Mouse (Mus musculus) CH12.LX (cell line): ENCODE measurements around the gene Tex37. TPM values are rescaled to one million over a fixed set of nuclear protein-coding genes. Genes with fewer than 3 reads are reported as not detected.

Source experiments
- DNase-seq: peaks from one replicate; pipeline ENCODE4 v3.0.0-alpha.2; 2013; ENCODE audit errors: extremely low read depth
- H3K27ac ChIP-seq: 2 replicates; pipeline ENCODE4 v1.5.1; 2012; ENCODE audit warnings: low read depth, mild to moderate bottlenecking, control low read depth, moderate library complexity; ENCODE audit not compliant: insufficient read depth
- H3K27me3 ChIP-seq: replicated peaks from 2 replicates; pipeline ENCODE3; 2012; ENCODE audit warnings: inconsistent platforms
- H3K36me3 ChIP-seq, 2 experiments: replicated peaks in 1 of 2; 2 replicates each; pipeline versions ENCODE3 to v1.6.1; 2012; ENCODE audit warnings: inconsistent platforms in 1 of 2, low read length in 1 of 2, mild to moderate bottlenecking in 1 of 2, mixed read lengths in 1 of 2, moderate library complexity in 1 of 2; ENCODE audit not compliant: control insufficient read depth in 1 of 2, insufficient read depth in 1 of 2
- H3K4me1 ChIP-seq, 2 experiments: 2 replicates each; pipeline ENCODE4 v1.6.1; 2012; ENCODE audit warnings: inconsistent platforms in 1 of 2, moderate library complexity in 1 of 2; ENCODE audit not compliant: insufficient read depth in 2 of 2, control insufficient read depth in 1 of 2
- H3K4me2 ChIP-seq: 2 replicates; pipeline ENCODE4 v1.6.1; 2012; ENCODE audit warnings: low read depth, mild to moderate bottlenecking, control low read depth; ENCODE audit not compliant: poor library complexity, insufficient read depth, severe bottlenecking
- H3K4me3 ChIP-seq, 3 experiments: fragments of 150-350 bp in 1 of 3; sonication (generic) in 1 of 3; replicated peaks in 1 of 3; 2 replicates each; pipeline versions ENCODE3 to v1.5.1; 2011 to 2012; ENCODE audit warnings: low read depth in 2 of 3, low read length in 2 of 3, mild to moderate bottlenecking in 2 of 3, moderate library complexity in 2 of 3, control low read depth in 1 of 3, improper control_type of control experiment in 1 of 3, inconsistent platforms in 1 of 3, mixed read lengths in 1 of 3; ENCODE audit not compliant: poor library complexity in 1 of 3
- H3K79me2 ChIP-seq: replicated peaks from 2 replicates; pipeline ENCODE4 v1.6.1; 2012; ENCODE audit warnings: mild to moderate bottlenecking, moderate library complexity; ENCODE audit not compliant: control insufficient read depth, poor library complexity, insufficient read depth, severe bottlenecking; ENCODE audit errors: extremely low read depth
- H3K9ac ChIP-seq: 2 replicates; pipeline ENCODE4 v1.6.1; 2012; ENCODE audit warnings: low read depth, mild to moderate bottlenecking, control low read depth, moderate library complexity; ENCODE audit not compliant: insufficient read depth
- H3K9me3 ChIP-seq: replicated peaks from 2 replicates; pipeline ENCODE3; 2012; ENCODE audit warnings: low read length, inconsistent platforms, mixed read lengths
- CHD2 ChIP-seq: IDR thresholded peaks from 2 replicates; pipeline ENCODE4 v1.6.1; 2011; ENCODE audit warnings: low read length, improper control_type of control experiment
- CTCF ChIP-seq, 2 experiments: IDR thresholded peaks in 1 of 2; conservative IDR thresholded peaks in 1 of 2; 2 replicates each; pipeline ENCODE4 v1.5.1; 2011 to 2012; ENCODE audit warnings: low read depth in 2 of 2, low read length in 2 of 2, improper control_type of control experiment in 1 of 2, inconsistent platforms in 1 of 2, mild to moderate bottlenecking in 1 of 2, moderate library complexity in 1 of 2
- ELF1 ChIP-seq: IDR thresholded peaks from 2 replicates; pipeline ENCODE4 v1.6.1; 2014; ENCODE audit warnings: low read depth, mild to moderate bottlenecking, inconsistent platforms, low read length, improper control_type of control experiment
- EP300 ChIP-seq: IDR thresholded peaks from 2 replicates; pipeline ENCODE4 v1.6.1; 2011; ENCODE audit warnings: low read length, improper control_type of control experiment
- ETS1 ChIP-seq: conservative IDR thresholded peaks from 2 replicates; pipeline ENCODE4 v1.6.1; 2012; ENCODE audit warnings: low read depth, mild to moderate bottlenecking, inconsistent platforms, low read length, improper control_type of control experiment, moderate library complexity
- GABPA ChIP-seq: IDR thresholded peaks from 2 replicates; pipeline ENCODE4 v1.6.1; 2012; ENCODE audit warnings: low read depth, low read length, improper control_type of control experiment, inconsistent platforms; ENCODE audit not compliant: insufficient replicate concordance
- HCFC1 ChIP-seq: IDR thresholded peaks from 2 replicates; pipeline ENCODE4 v1.6.1; 2012; ENCODE audit warnings: low read depth, mild to moderate bottlenecking, inconsistent platforms, low read length, improper control_type of control experiment
- JUN ChIP-seq: IDR thresholded peaks from 2 replicates; pipeline ENCODE4 v1.6.1; 2011; ENCODE audit warnings: low read depth, mild to moderate bottlenecking, low read length, improper control_type of control experiment, moderate library complexity; ENCODE audit not compliant: insufficient read depth
- KAT2A ChIP-seq: IDR thresholded peaks from 2 replicates; pipeline ENCODE4 v1.6.1; 2012; ENCODE audit warnings: low read length, improper control_type of control experiment, inconsistent platforms; ENCODE audit not compliant: insufficient replicate concordance
- MAFK ChIP-seq: IDR thresholded peaks from 2 replicates; pipeline ENCODE4 v1.6.1; 2011; ENCODE audit warnings: low read length, improper control_type of control experiment; ENCODE audit not compliant: insufficient replicate concordance
- MAX ChIP-seq: IDR thresholded peaks from 2 replicates; pipeline ENCODE4 v1.6.1; 2011; ENCODE audit warnings: low read length, improper control_type of control experiment
- MXI1 ChIP-seq: IDR thresholded peaks from 2 replicates; pipeline ENCODE4 v1.6.1; 2011; ENCODE audit warnings: mild to moderate bottlenecking, low read depth, low read length, improper control_type of control experiment
- NRF1 ChIP-seq: IDR thresholded peaks from 2 replicates; pipeline ENCODE4 v1.6.1; 2014; ENCODE audit warnings: low read depth, mild to moderate bottlenecking, inconsistent platforms, low read length, improper control_type of control experiment, moderate library complexity
- PAX5 ChIP-seq: IDR thresholded peaks from 2 replicates; pipeline ENCODE4 v1.6.1; 2012; ENCODE audit warnings: low read length, inconsistent platforms, mixed read lengths
- RAD21 ChIP-seq: IDR thresholded peaks from 2 replicates; pipeline ENCODE4 v1.6.1; 2011; ENCODE audit warnings: low read depth, mild to moderate bottlenecking, low read length, improper control_type of control experiment, moderate library complexity
- SMC3 ChIP-seq: IDR thresholded peaks from 2 replicates; pipeline ENCODE4 v1.6.1; 2011; ENCODE audit warnings: low read depth, low read length, improper control_type of control experiment
- TBP ChIP-seq: conservative IDR thresholded peaks from 2 replicates; pipeline ENCODE4 v1.6.1; 2011; ENCODE audit warnings: low read depth, low read length, improper control_type of control experiment
- TCF12 ChIP-seq: IDR thresholded peaks from 2 replicates; pipeline ENCODE4 v1.6.1; 2014; ENCODE audit warnings: low read depth, mild to moderate bottlenecking, inconsistent platforms, low read length, improper control_type of control experiment
- USF1 ChIP-seq: IDR thresholded peaks from 2 replicates; pipeline ENCODE4 v1.6.1; 2014; ENCODE audit warnings: low read depth, mild to moderate bottlenecking, inconsistent platforms, low read length, improper control_type of control experiment
- USF2 ChIP-seq: conservative IDR thresholded peaks from 2 replicates; pipeline ENCODE4 v1.6.1; 2011; ENCODE audit warnings: low read depth, low read length, improper control_type of control experiment
- ZKSCAN1 ChIP-seq: IDR thresholded peaks from 2 replicates; pipeline ENCODE4 v1.6.1; 2012; ENCODE audit warnings: low read depth, inconsistent platforms, low read length, improper control_type of control experiment, borderline replicate concordance
- dilution Hi-C: fragments of 300-500 bp; cut with MboI; formaldehyde crosslinking; loops from 2 replicates; pipeline ENCODE4 v1.14.3; 2020; ENCODE audit warnings: low sequenced_read_pairs; ENCODE audit not compliant: extremely low pct_unique_long_range_greater_than_20kb, extremely low pct_ligation_motif_present
- in situ Hi-C: fragments of 300-500 bp; cut with MboI; formaldehyde crosslinking; loops from 3 replicates; pipeline ENCODE4 v1.14.3; 2019; ENCODE audit warnings: low sequenced_read_pairs, low pct_ligation_motif_present, low pct_unique_long_range_greater_than_20kb, mixed read lengths
- polyA plus RNA-seq: library from polyadenylated mRNA; unstranded; fragments of >175 nt; gene quantifications from 2 replicates; pipeline ENCODE4 v1.2.1, GENCODE M21; 2012; ENCODE audit warnings: low read depth; ENCODE audit not compliant: insufficient read length
- total RNA-seq, 2 experiments: library from RNA; depleted of rRNA; stranded (reverse); fragments of 300-350 nt in 1 of 2; fragments of >200 nt in 1 of 2; gene quantifications; 2 replicates each; pipeline ENCODE4 v1.2.3; 2012 to 2014

The Tex37 gene
- total and polyA plus RNA-seq, 3 experiments = not detected

- TF ChIP-seq ETS1 (no peak), SMC3 (no peak), EP300 (no peak), GABPA (no peak), ZKSCAN1 (no peak), JUN (no peak), CTCF (conservative IDR thresholded peaks at IDR 0.05 in 1 of 2, IDR thresholded peaks at IDR 0.05 in 1 of 2; ENCODE audit: low read depth in 2 of 2, low read length in 2 of 2) (no peak), CHD2 (no peak), USF2 (no peak), USF1 (no peak), TCF12 (no peak), ELF1 (no peak), KAT2A (no peak)
- Histone ChIP-seq H3K4me3 (no peak overlapping the region), H3K79me2 (no peaks in the 10 kb centered on the region), H3K27ac (no peak overlapping the region), H3K4me1 (peaks cover 2 to 14% of the 10 kb centered on the region in 2 experiments; a peak in 2 of 4 replicates), H3K4me2 (no peak overlapping the region), H3K27me3 (no peaks in the 10 kb centered on the region), H3K9ac (no peak overlapping the region), H3K36me3 (no peaks in the 10 kb centered on the region), H3K9me3 (peaks cover 12% of the 10 kb centered on the region)
- in situ Hi-C loops = loop anchor here (5.0 kb wide), 1 partner anchor 170 kb away; no protein-coding TSS in a partner anchor
- DNase-seq = no peak
- dilution Hi-C loops = no loop called here
Observed at GRCm38 (mm10) chr6:70956936-70957335, 38.2 kb upstream of the Tex37 start.

DNA sequence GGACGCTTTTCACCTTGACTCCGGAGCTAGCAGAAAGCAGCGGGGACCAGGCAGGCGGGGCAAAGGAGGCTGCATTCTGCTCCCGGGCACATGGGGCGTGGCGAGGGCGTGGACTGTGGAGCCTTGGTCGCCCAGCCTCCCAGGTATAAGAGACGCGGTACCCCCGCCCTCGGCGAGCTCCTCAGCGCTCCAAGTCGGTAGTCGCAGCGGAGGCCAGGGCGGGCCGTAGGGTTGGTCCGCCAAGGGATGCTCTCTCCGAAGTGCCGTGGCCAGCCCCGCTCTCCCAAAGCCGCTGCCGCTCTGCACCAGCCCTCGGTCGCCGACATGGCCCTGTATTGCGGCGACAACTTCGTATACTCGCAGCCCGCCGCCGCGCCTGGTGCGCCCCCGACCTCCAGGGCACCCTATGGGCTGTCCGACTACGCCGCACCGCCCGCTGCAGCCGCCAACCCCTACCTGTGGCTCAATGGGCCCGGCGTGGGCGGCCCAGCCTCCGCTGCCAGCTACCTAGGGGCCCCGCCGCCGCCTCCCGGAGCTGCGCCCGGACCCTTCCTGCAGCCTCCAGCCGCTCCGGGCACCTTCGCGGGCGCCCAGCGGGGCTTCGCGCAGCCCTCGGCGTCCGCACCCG lies 37.7 kb upstream of the Tex37 start, which contains the start of gene Foxi3:
TSS of gene Foxi3 (plus strand) at position 247 of the 628 bp plus-strand sequence.
- Histone ChIP-seq H3K36me3 (no peaks in the 10 kb centered on the region), H3K27ac (no peak within 1 kb of the TSS), H3K27me3 (no peaks in the 10 kb centered on the region), H3K4me3 (no peak within 1 kb of the TSS), H3K79me2 (no peaks in the 10 kb centered on the region), H3K9ac (no peak within 1 kb of the TSS), H3K4me2 (no peak within 1 kb of the TSS), H3K4me1 (peaks cover 2 to 14% of the 10 kb centered on the region in 2 experiments; a peak in 2 of 4 replicates), H3K9me3 (peaks cover 12% of the 10 kb centered on the region)
- in situ Hi-C loops = loop anchor here (5.0 kb wide), 1 partner anchor 171 kb away; no protein-coding TSS in a partner anchor
- TF ChIP-seq MAFK (no peak), TCF12 (no peak), NRF1 (no peak), ELF1 (no peak), JUN (no peak), CHD2 (no peak), CTCF (conservative IDR thresholded peaks at IDR 0.05 in 1 of 2, IDR thresholded peaks at IDR 0.05 in 1 of 2; ENCODE audit: low read depth in 2 of 2, low read length in 2 of 2) (no peak), RAD21 (no peak), HCFC1 (no peak), TBP (no peak), PAX5 (no peak), MXI1 (no peak), EP300 (no peak), MAX (no peak)
- dilution Hi-C loops = no loop called here
- no peak for DNase-seq
